Mouse (Mus musculus) thymus, adult 2 months (tissue): ENCODE results near the gene Slc1a4. TPM values are rescaled to one million over a fixed set of nuclear protein-coding genes. Genes with fewer than 3 reads are reported as not detected.

ENCODE experiments used
- DNase-seq: peaks from one replicate; pipeline ENCODE4 v3.0.0; 2021
- H3K27ac ChIP-seq: fragments of 200-500 bp; 2 replicates; pipeline ENCODE4 v1.5.1; 2012; ENCODE audit warnings: low read length, control low read depth; ENCODE audit not compliant: control insufficient read depth, insufficient read depth
- H3K27me3 ChIP-seq: fragments of 200-500 bp; 2 replicates; pipeline ENCODE4 v1.6.1; 2012; ENCODE audit warnings: mild to moderate bottlenecking, low read length, moderate library complexity, mixed read lengths; ENCODE audit not compliant: control insufficient read depth, insufficient read depth
- H3K36me3 ChIP-seq: fragments of 200-500 bp; 2 replicates; pipeline ENCODE4 v1.6.1; 2012; ENCODE audit warnings: mild to moderate bottlenecking, low read length, moderate library complexity; ENCODE audit not compliant: control insufficient read depth, insufficient read depth
- H3K4me1 ChIP-seq: fragments of 200-500 bp; replicated peaks from 2 replicates; pipeline ENCODE4 v1.6.1; 2012; ENCODE audit warnings: low read length; ENCODE audit not compliant: control insufficient read depth, insufficient read depth
- H3K4me3 ChIP-seq: fragments of 200-500 bp; 2 replicates; pipeline ENCODE4 v1.5.1; 2012; ENCODE audit warnings: mild to moderate bottlenecking, low read length, control low read depth, moderate library complexity; ENCODE audit not compliant: control insufficient read depth, insufficient read depth
- CTCF ChIP-seq: fragments of 200-500 bp; IDR thresholded peaks from 2 replicates; pipeline ENCODE4 v1.5.1; 2012; ENCODE audit warnings: mild to moderate bottlenecking, control low read depth, low read length, moderate library complexity, borderline replicate concordance; ENCODE audit not compliant: control insufficient read depth, poor library complexity, insufficient read depth; ENCODE audit errors: extremely low read depth
- POLR2A ChIP-seq: fragments of 200-500 bp; IDR thresholded peaks from 2 replicates; pipeline ENCODE4 v1.6.1; 2012; ENCODE audit warnings: mild to moderate bottlenecking, low read length, control low read depth, moderate library complexity; ENCODE audit not compliant: control insufficient read depth, poor library complexity, insufficient read depth; ENCODE audit errors: extremely low read depth
- WGBS: fragments of 180-500 bp; shearing (Covaris S2); methylation state at CpG from one replicate; pipeline ENCODE4 v1.1.7; 2018; 5-methylcytosine and 5-hydroxymethylcytosine counted together
- polyA plus RNA-seq: library from polyadenylated mRNA; depleted of rRNA; stranded (reverse); fragments of >200 nt; gene quantifications from 2 replicates; pipeline ENCODE4 v1.2.3, GENCODE M21; 2012

The Slc1a4 gene
- polyA plus RNA-seq, 1 experiment: 4.7 TPM

DNA sequence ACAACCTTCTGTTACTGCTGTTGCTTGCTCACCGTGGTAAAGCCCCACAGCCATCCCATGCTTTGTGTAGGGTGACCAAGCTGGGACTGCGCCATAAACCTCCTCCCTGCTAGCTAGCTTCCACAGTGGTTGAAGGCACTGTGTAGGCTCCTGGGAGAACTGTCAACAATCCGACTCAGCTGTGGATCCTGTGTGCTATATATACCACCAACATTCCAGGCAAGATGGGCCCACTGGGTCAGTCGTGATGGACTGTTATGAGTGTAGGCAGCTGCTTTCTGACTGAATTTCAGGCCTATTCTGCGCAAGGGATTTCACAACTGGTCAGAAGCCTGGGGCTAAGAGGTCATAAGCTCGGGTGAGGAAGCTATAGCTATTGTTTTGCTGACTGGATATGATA lies 32.6 kb downstream of the Slc1a4 start:
- peaks cover 9% of the 10 kb centered on the region for H3K4me1 ChIP-seq
- 93% methylated on average over 6 of the region's 6 CpGs for WGBS
- no peak overlapping the region for H3K27ac ChIP-seq
- no peaks in the 10 kb centered on the region for H3K36me3 ChIP-seq
- DNase-seq: no peak
- TF ChIP-seq CTCF (no peak), POLR2A (no peak)
- H3K27me3 ChIP-seq: no peaks in the 10 kb centered on the region
- H3K4me3 ChIP-seq: no peak overlapping the region

DNA sequence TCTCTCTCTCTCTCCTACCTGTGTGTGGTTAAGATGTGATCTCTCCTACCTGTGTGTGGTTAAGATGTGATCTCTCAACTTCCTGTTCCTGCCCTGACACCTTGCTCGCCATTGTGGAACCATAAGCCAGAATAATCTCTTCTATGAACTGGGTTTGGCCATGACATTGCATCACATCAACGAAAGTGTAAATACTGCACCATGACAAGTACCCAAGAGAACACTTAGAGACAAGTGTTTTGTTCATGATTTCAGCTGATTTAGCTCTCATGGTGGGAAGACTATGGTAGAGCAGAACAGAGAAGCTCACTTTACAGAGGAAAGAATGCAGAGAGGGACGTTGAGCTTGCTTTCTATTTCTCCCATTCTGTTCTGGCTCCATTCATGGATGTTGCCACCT lies 48.0 kb downstream of the Slc1a4 start:
- Histone ChIP-seq H3K27ac (no peak overlapping the region), H3K36me3 (no peaks in the 10 kb centered on the region), H3K4me3 (no peak overlapping the region), H3K27me3 (no peaks in the 10 kb centered on the region), H3K4me1 (no peaks in the 10 kb centered on the region)
- no peak for DNase-seq
- TF ChIP-seq POLR2A (no peak), CTCF (no peak)
- WGBS: 90% methylated on average over 3 of the region's 3 CpGs

DNA sequence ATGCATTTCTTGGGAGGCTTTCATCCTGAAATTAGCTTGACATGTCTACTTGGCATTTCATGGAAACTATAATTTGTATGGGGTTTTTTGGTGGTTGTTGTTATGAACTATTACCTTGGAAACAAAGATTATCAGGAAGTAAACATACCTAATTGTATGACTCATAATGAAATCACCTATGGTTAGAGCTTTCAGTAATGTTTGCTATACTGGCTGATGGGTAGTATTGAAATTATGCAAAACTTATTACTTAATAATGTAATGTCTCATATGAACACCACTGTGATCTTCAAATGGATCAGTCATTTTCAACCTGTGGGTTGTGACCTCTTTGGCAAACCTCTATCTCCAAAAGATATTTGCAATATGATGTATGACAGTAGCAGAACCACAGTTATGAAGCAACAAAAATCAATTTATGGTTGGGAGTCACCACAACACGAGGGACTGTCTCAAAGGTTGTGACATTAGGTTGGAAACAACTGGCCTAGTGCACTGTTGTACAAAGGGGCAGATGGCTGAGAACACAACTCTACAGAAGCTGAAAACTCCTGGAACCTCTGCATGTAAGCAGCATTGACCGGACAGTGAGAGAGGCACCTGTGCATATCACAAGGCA lies 49.8 kb downstream of the Slc1a4 start:
- Histone ChIP-seq H3K36me3 (no peaks in the 10 kb centered on the region), H3K4me3 (no peak overlapping the region), H3K27me3 (no peaks in the 10 kb centered on the region), H3K27ac (no peak overlapping the region), H3K4me1 (no peaks in the 10 kb centered on the region)
- no peak for DNase-seq
- WGBS: 93% methylated on average over 2 of the region's 2 CpGs
- TF ChIP-seq CTCF (no peak), POLR2A (no peak)

DNA sequence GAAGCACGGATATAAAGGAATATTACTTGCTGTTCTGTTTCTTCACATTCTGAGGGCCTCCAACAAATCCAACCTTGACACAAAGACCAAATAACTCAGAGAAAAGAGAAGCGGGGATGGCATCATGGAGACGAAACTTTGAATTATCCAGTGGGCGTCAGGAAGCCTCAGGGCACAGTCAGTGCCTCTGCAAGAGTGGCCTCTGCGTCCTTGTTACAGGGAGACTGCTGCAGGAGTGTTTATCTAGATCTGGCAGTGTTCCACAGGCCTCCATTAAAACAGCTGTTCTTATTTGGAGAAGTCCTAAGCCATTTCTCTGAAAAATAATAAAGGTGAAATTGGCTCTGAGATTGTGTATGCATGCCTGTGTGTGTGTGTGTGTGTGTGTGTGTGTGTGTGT lies 51.5 kb downstream of the Slc1a4 start:
- Histone ChIP-seq H3K27me3 (no peaks in the 10 kb centered on the region), H3K4me1 (no peaks in the 10 kb centered on the region), H3K4me3 (no peak overlapping the region), H3K36me3 (no peaks in the 10 kb centered on the region), H3K27ac (no peak overlapping the region)
- DNase-seq: no peak
- TF ChIP-seq POLR2A: no peak
- TF ChIP-seq CTCF: no peak
- 85% methylated on average over 5 of the region's 5 CpGs for WGBS

DNA sequence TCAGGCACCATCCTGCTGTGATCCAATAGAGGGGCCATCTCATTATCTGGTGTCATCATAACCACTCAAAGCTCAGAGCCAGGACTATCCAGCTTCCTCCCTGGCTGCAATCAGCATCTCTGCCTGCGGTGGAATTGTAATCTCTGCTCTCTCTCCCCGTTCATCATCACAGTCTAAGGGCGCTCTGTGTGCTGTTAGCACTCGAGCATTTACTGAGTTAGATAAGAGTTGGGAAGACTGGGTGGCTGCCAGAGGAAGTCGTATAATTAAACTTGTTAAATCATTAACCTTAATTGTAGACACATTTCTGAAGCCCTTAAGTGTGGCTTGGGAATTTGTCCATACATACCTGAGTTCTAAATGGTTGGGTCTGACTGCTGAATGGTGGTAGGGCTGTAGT lies 53.8 kb downstream of the Slc1a4 start:
- DNase-seq: no peak
- no peaks in the 10 kb centered on the region for H3K4me1 ChIP-seq
- H3K27ac ChIP-seq: no peak overlapping the region
- no peaks in the 10 kb centered on the region for H3K27me3 ChIP-seq
- no peaks in the 10 kb centered on the region for H3K36me3 ChIP-seq
- TF ChIP-seq POLR2A (no peak), CTCF (no peak)
- WGBS: 91% methylated on average over 5 of the region's 5 CpGs
- H3K4me3 ChIP-seq: no peak overlapping the region

DNA sequence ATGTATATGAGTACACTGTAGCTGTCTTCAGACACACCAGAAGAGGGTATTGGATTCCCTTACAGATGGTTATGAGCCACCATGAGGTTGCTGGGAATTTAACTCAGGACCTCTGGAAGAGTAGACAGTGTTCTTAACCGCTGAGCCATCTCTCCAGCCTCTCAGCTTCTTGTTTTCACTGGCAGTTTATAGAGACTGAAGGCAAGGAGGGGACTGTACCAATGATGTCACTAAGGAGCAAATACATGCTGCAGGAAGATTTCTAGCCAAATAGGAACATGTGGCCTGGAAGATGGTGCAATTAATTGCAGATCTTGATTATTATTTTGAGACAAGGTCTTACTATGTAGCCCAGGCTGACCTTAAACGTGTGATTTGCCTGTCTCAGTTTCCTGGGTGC lies 55.4 kb downstream of the Slc1a4 start:
- no peak for DNase-seq
- Histone ChIP-seq H3K4me1 (no peaks in the 10 kb centered on the region), H3K27ac (no peak overlapping the region), H3K4me3 (no peak overlapping the region), H3K36me3 (no peaks in the 10 kb centered on the region), H3K27me3 (no peaks in the 10 kb centered on the region)
- 90% methylated on average over 2 of the region's 2 CpGs for WGBS
- no peak for TF ChIP-seq CTCF

DNA sequence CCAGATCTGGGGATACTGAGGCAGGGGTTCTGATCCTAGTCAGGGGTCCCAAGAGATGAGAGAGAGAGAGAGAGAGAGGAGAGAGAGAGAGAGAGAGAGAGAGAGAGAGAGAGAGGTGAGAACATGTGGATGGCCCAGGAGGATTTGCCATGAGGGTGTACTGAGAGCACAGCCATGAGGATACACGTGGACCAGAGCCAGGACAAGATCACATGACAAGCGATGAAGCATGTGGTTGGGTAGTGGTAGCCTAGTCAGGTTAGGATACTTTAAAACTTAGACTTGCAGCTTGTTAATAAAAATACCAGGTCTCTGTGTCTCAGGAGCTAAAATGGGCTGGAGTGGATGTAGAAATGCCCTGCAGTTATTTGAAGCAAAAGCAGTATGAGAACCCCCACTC lies 56.5 kb downstream of the Slc1a4 start:
- TF ChIP-seq CTCF: no peak
- no peak for TF ChIP-seq POLR2A
- 90% methylated on average over 2 of the region's 2 CpGs for WGBS
- Histone ChIP-seq H3K4me3 (no peak overlapping the region), H3K36me3 (no peaks in the 10 kb centered on the region), H3K4me1 (no peaks in the 10 kb centered on the region), H3K27ac (no peak overlapping the region), H3K27me3 (no peaks in the 10 kb centered on the region)
- DNase-seq: no peak
